Mouse (Mus musculus) adrenal gland, adult 2 months (tissue): ENCODE measurements around the gene H2afy. TPM values are rescaled to one million over a fixed set of nuclear protein-coding genes. Genes with fewer than 3 reads are reported as not detected.
"Not testable (repeated sequence)": the region's sequence is repeated elsewhere in the genome, so short reads cannot be mapped to it uniquely, and the experiment has no call there.

Experiments used
- DNase-seq: peaks from one replicate; pipeline ENCODE4 v3.0.0; 2021
- polyA plus RNA-seq: library from polyadenylated mRNA; depleted of rRNA; stranded (reverse); fragments of >200 nt; gene quantifications from 2 replicates; pipeline ENCODE4 v1.2.3, GENCODE M21; 2012
- total RNA-seq, 2 experiments: library from RNA; stranded (reverse); gene quantifications; 2 replicates each; pipeline ENCODE4 v1.2.3; 2021

Gene H2afy
- total and polyA plus RNA-seq, 3 experiments: 123 to 138 (median 127) TPM

- DNase-seq: no peak
Measured at GRCm38 (mm10) chr13:56072268-56072607, 63.9 kb downstream of the H2afy start.

- DNase-seq: no peak
Measured at GRCm38 (mm10) chr13:56071586-56072267, 64.4 kb downstream of the H2afy start.

GRCm38 (mm10) chr13:56069643-56070042, 66.5 kb downstream of the H2afy start:
- DNase-seq: no peak

- no peak for DNase-seq
Measured at GRCm38 (mm10) chr13:56068517-56068916, 67.6 kb downstream of the H2afy start.

GRCm38 (mm10) chr13:56066904-56067303, 69.3 kb downstream of the H2afy start:
- DNase-seq: no peak

DNA sequence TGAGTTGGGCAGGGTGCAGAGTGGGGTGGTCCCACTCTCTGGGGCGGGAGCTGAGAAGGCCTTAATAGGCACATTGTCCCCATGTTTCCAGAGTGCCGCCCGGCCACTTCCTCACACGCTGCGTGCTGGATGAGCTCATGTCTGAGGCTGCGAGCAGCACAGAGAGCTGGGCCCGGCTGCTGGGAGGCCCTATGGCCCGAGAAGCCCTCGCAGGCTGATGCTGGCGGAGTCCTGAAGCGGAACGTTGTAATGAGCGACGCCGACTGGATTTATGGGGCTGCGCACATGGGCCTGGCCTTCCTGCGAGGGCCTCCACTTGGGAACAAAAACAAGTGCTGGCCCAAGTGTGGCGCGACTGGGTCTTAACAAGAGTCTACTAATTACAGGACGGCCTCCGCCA, 70.0 kb downstream of the H2afy start:
- DNase-seq: no peak

- DNase-seq: no peak
Measured at GRCm38 (mm10) chr13:56057761-56058160, 78.4 kb downstream of the H2afy start.

DNA sequence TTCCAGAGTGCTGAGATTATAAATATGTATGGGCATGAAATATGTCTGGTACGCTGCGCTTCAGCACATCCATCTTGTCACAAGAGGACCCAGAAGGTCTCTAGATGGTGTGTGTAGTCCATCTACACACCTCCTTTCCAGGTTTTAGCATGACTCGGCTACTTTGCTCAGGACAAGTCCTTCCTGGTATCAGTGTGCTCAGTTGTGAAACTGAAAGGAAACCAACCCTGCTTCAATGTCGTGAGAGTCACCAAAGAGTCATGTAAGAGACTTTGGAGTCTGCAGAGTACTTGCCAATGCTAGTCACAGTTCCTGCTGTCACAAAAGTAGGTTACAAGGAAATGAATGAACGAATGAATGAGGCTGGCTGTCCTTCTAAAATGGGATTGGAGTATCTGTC, 80.4 kb downstream of the H2afy start:
- no peak for DNase-seq

DNA sequence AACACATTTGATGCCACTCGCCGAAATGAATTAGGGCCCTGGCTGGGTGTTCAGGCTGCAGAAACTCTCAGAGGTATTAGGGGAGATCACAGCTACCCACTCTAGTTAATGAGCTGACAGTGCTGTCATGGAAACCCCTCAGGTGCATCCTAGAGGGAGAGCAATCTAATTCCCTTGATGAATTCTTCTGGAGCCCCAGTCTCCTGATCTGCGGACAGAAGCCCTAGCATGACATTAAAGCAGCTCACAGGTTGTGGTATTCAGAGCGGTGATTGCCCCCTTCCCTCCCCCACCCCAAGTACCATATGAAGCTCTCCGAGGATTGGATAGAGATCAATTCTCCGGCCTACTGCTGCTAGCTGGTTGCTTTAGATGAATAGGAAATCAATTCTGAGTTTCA, 82.1 kb downstream of the H2afy start:
- no peak for DNase-seq

DNA sequence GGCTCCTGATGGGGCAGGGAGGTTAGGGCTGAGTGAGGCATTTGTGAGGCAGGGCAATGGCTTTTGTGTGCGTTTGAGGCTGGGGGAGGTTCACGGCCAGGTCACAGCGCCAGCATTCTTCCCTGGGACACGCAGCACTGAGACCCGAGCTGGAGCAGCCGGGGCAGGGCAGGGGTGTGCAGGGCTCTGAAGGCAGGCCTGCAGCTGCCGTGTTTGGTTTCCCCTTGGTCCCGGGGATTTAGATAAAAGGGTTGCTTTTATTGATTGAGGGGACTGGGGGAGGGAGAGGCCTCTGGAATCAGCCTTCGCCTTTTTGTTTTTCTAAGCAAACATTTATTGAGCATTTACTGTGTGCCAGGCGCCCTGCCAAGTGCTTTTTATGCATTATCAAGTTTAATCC, 83.4 kb downstream of the H2afy start:
- no peak for DNase-seq

DNA sequence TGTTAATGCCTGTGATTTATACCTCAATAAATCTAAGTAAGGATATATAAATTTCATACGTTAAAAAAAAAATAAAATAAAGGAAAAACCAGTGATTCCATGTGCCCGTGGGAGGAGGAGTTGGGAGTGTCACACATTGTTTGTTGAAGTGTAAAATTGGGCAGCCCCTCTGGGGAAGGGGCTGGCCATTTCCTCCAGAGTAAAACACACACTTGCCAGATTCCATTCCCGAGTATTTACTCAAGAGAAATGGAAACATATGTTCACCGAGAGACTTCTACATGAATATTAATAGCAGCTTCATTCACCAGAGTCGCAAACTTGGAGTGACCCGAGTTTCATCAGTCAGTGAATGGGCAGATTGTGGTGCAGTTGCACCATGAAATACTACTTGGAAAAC, 85.9 kb downstream of the H2afy start:
- DNase-seq: no peak

- DNase-seq: no peak
Measured at GRCm38 (mm10) chr13:56042221-56042620, 93.9 kb downstream of the H2afy start.

DNA sequence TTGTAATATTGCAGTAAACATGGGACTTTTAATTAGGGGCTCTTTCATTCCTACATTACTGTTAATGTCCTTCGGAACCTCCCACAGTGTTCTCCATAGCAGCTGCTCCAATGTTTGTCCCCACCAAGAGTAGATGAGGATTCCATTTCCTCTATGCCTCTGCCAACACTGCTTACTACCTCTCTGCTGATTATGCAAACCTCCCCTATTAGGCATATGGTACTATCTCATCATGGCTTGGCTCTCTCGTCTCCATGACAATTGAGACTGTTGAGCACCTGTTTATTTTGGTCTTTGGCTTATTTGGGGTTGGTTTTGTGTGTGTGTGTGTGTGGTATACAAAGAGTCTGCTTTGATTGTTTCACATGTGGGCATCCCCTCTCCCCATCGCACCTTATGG, 95.5 kb downstream of the H2afy start:
- DNase-seq: no peak

DNA sequence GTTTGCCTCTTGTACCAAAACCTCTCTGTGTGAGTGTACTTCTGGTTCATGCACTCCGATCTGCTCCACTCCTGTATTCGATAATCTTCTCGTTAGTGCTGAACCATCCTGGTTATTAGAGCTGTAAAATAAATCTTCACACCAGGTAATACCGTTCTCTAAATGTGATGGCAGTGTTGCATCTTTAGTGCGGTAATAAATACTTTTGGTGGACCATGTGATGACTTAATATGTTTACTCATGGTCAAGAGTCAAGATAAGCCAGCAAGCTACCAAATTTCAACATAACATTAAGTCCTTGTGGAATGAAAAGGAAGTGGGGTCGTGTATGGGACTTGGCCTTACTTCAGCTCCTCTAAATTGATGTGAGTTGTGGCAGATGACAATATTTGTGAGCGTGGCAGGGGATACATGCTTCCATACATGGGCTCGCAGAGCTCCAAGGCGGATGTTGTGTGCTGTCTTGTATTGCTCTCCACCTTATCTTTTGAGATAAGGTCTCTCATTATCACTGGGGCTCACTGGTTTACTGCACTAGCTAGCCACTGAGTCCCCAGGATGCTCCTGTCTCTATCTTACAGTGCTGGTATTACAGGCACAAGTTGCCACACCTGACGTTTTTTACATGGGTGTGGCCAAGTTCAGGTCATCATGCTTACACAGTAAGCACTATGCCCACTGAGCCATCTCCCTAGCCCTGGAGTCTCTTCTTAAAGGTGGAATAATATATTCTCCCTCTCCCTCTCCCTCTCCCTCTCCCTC, 96.4 kb downstream of the H2afy start:
- no peak for DNase-seq

DNA sequence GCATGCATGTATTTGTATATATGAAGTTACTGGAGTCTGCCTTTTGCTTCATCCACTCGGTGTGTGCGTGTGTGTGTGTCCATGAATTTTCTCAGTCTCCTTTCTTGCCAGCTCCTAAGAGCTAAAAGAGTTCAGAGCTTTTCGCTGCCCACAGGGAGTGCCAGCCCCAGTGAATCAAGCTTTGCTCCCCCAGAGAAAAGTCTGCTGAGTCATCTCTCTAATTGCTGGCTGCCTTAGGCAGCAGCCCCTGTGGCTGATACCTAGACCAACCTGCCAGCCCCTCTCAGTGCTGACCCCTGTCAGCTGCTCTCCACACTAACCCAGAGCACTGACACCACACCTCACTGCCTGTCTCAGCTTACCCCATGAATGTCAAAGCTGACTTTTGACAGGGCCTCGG, 107.2 kb downstream of the H2afy start:
- no peak for DNase-seq

- not testable (repeated sequence) for DNase-seq
Measured at GRCm38 (mm10) chr13:56027996-56028395, 108.2 kb downstream of the H2afy start.

GRCm38 (mm10) chr13:56026623-56027022, 109.5 kb downstream of the H2afy start:
- DNase-seq: no peak

DNA sequence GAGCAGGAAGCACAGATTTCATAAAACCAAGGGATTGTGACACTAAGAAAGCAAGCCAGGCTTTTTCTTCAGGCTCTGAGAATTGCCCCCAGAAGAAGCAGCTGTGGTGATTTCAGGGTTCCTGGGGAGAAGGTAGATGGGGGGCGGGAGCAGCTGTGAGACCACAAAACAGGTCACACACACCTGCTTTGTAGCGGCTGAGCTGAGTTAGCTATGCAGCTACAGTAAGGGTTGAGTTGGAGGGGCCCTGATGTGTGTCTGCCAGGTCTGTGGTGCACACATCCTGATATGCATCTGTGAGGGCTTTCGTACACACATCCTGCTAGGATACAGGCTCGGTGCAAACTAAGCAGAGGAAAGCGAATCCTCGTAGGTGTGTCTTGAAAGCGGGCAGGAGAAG, 110.1 kb downstream of the H2afy start:
- no peak for DNase-seq

- no peak for DNase-seq
Measured at GRCm38 (mm10) chr13:56025027-56025410, 111.1 kb downstream of the H2afy start.

DNA sequence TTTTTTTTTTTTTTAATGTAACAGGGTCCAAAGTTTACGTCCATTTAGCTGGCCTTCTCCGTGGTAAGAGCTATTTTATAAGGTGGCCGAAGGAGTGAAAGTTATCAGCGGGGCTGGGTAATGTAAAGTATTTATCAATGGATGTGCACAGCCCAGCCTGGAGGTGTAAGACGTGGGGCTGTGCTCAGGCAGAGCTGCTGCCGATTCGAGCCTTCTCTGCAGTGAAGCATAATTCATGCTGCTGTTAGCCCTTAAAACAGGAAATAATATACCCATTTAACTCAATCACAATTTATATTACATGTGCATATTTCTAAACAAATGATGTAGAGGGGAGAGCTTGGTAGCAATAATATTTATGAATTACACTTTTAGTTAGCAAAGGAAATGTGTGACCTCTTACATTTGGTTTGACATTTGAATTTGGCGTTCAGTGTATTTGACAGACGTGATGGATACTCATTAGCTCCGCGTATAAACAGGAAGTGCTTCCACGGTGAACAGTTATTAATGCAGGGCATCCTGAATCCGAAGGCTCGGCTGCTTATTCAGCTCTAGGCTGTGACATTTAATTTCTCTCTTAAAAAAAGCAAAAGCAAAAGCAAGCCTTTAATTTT, 111.6 kb downstream of the H2afy start:
- DNase-seq: no peak
